Mouse (Mus musculus) heart, postnatal 14 days (tissue): ENCODE results near the gene Ifitm7. TPM values are rescaled to one million over a fixed set of nuclear protein-coding genes. Genes with fewer than 3 reads are reported as not detected.
"Not testable (repeated sequence)": the region's sequence is repeated elsewhere in the genome, so short reads cannot be mapped to it uniquely, and the experiment has no call there.

Source experiments
- DNase-seq, 2 experiments: peaks; one replicate each; pipeline ENCODE4 v3.0.0; 2021 to 2022
- intact Hi-C: fragments of 180-260 bp; cut with DNase I; formaldehyde crosslinking; loops from one replicate; pipeline ENCODE4 v1.15.1; 2025
- total RNA-seq, 2 experiments: library from RNA; stranded (reverse); gene quantifications; 2 replicates each; pipeline ENCODE4 v1.2.3; 2021

Gene Ifitm7
- total RNA-seq, 2 experiments from 2014 or later, result not detected

- intact Hi-C loops, DNase-seq: not testable (repeated sequence)
Observed at GRCm38 (mm10) chr16:13981726-13982125, 5.0 kb downstream of the Ifitm7 start.

GRCm38 (mm10) chr16:13977026-13977425, 9.7 kb downstream of the Ifitm7 start:
- intact Hi-C loops, DNase-seq: not testable (repeated sequence)

GRCm38 (mm10) chr16:13976358-13976896, 10.3 kb downstream of the Ifitm7 start:
- intact Hi-C loops, DNase-seq: not testable (repeated sequence)

DNA sequence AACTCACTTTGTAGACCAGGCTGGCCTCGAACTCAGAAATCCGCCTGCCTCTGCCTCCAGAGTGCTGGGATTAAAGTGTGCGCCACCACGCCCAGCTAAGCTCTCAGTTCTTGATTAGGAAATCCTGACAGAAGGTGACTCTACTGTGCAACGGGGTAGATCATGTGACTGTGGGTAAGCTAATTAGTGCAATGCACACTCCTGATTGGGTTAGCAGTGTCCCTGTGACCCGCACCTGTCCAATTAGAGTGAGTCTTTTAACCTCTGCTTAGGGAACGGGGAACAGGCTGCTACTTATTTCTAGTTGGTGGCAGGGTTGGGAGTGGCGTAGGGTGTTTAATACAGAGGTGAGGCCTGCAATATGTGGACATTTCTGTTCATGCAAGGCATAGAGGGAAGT, 14.6 kb downstream of the Ifitm7 start:
- intact Hi-C loops, result no loop called here

GRCm38 (mm10) chr16:13969096-13969495, 17.6 kb downstream of the Ifitm7 start:
- intact Hi-C loops, result no loop called here
- DNase-seq, result no peak

More for the DNA sequence above, 14.6 kb downstream of the Ifitm7 start:
- no peak for DNase-seq

DNA sequence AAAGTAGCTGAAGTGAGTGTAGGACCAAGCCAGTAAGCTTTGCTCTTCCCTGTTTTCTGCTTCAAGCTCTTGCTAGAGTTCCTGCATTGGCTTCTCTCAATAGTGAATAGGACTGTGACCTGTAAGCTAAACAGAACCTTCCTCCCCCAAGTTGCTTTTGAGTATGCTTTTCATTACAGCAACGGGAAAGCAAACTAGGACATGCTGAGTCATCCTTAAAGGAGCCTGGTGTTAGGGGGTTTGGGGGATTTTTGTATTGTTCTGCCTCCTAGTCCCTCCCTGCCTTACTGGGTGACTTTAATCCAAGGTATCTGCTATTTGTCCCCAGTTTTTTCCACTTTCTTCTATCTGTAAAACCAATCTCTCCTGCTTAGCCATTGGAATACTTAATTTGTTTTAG, 24.6 kb downstream of the Ifitm7 start:
- DNase-seq, result no peak
- intact Hi-C loops, result no loop called here

GRCm38 (mm10) chr16:13951245-13951644, 35.4 kb downstream of the Ifitm7 start:
- no peak for DNase-seq
- intact Hi-C loops, result no loop called here

- no peak for DNase-seq
- intact Hi-C loops, result no loop called here
Observed at GRCm38 (mm10) chr16:13946306-13946705, 40.4 kb downstream of the Ifitm7 start.

GRCm38 (mm10) chr16:13945153-13945552, 41.5 kb downstream of the Ifitm7 start:
- no peak for DNase-seq
- intact Hi-C loops, result no loop called here

DNA sequence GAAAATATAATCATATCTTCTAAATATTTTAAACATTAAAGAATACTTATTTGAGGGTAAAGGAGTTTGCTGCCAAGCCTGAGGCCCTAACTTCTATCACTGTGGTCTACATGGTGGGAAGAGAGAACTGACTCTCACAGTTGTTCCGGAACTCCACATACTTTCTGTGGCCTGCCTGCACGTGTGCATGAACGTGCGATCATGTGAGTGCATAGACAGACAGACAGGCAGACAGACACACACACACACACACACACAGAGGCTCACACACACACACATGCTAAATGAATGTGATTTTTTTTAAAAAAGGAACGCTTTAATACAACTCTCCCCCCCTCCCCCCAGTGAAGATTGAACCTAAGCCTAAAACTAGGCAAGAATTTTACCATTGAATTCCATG, 41.9 kb downstream of the Ifitm7 start:
- intact Hi-C loops, result no loop called here
- DNase-seq, result no peak

GRCm38 (mm10) chr16:13944178-13944577, 42.5 kb downstream of the Ifitm7 start:
- intact Hi-C loops, result no loop called here
- DNase-seq, result no peak

GRCm38 (mm10) chr16:13940847-13941395, 45.8 kb downstream of the Ifitm7 start:
- DNase-seq, result peak; percentile 6 to 21
- intact Hi-C loops, result no loop called here

GRCm38 (mm10) chr16:13940139-13940846, 46.4 kb downstream of the Ifitm7 start:
- peak; percentile 3 to 30 for DNase-seq
- intact Hi-C loops, result no loop called here

Other genes starting within 250 kb of the Ifitm7 start
- gene Rrn3, start 206.2 kb downstream of the Ifitm7 start, total RNA-seq, result 10 to 100 TPM; 35.5 to 36.8 TPM
- 10 to 100 TPM; 49.7 to 50.1 TPM for gene Ntan1, start 168.0 kb downstream of the Ifitm7 start, total RNA-seq
- gene Pdxdc1, start 83.8 kb downstream of the Ifitm7 start, total RNA-seq, result 10 to 100 TPM; 69.7 to 72.4 TPM
- gene Mpv17l, start 83.7 kb downstream of the Ifitm7 start, total RNA-seq, result under 1 TPM; 0.59 to 0.79 TPM
- gene 2900011O08Rik, start 284 bp downstream of the Ifitm7 start, total RNA-seq, result not detected
- gene Nde1, start 176.4 kb upstream of the Ifitm7 start, total RNA-seq, result 10 to 100 TPM; 31.6 to 32.1 TPM
- 10 to 100 TPM; 28.9 to 29.5 TPM for gene Marf1, start 176.5 kb upstream of the Ifitm7 start, total RNA-seq